Mouse (Mus musculus): Measurements from ENCODE around the gene Stmn1.
A peak's percentile ranks its signal among the peaks of the same experiment; 100 is the strongest.

The Stmn1 gene

DNA sequence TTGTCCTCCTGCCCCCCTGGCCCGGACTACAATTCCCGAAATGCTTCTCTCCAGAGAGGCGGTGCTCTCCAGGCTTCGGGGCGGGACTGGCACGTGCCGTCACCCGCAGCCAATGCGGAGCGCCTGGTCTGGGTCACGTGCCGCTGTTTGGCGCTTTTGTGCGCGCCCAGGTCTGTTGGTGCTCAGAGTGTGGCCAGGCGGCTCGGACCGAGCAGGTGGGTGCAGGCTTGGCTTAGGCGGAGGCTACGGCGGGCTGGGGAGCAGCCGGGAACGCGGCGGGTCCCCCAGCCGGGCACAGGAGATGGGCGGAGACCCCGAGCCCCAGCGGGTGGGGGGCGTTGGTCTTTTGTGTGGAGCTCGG, at the start of gene Stmn1:
Gene Stmn1, plus strand, starts transcription at position 106 of the 361 bp plus-strand sequence.
- peak; percentile 96 for DNase-seq (ENCODE audit: low spot score in 2 of 2)

DNA sequence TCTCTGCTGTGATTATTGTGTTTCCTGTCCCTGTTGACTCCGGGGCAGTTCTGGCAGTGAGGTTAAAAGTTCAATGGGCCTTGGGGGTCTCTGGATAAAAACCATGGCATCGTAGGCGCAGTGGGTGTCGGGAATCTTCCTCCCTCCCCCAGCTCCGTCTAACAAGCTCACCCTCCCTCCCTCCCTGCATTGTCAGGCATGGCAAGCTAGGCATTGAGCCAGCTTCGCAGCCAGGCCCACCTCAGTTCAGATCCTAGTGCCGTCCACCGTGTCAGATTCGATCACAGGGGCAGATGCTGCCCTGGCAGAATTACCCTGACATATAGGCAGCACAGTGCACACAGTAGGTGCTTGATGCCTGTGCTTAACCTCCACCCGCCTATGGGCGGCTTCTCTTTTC, 46.1 kb upstream of the Stmn1 start:
- DNase-seq (ENCODE audit: low spot score in 2 of 2): no peak

- no peak for DNase-seq (ENCODE audit: low spot score in 2 of 2)
These were observed 44.2 kb upstream of the Stmn1 start for GRCm38 (mm10) chr4:134423949-134424348.

- DNase-seq (ENCODE audit: low spot score in 2 of 2): no peak
These were observed 43.0 kb upstream of the Stmn1 start for GRCm38 (mm10) chr4:134425088-134425487.

GRCm38 (mm10) chr4:134430381-134431004, 37.6 kb upstream of the Stmn1 start:
- no peak for DNase-seq (ENCODE audit: low spot score in 2 of 2)

DNA sequence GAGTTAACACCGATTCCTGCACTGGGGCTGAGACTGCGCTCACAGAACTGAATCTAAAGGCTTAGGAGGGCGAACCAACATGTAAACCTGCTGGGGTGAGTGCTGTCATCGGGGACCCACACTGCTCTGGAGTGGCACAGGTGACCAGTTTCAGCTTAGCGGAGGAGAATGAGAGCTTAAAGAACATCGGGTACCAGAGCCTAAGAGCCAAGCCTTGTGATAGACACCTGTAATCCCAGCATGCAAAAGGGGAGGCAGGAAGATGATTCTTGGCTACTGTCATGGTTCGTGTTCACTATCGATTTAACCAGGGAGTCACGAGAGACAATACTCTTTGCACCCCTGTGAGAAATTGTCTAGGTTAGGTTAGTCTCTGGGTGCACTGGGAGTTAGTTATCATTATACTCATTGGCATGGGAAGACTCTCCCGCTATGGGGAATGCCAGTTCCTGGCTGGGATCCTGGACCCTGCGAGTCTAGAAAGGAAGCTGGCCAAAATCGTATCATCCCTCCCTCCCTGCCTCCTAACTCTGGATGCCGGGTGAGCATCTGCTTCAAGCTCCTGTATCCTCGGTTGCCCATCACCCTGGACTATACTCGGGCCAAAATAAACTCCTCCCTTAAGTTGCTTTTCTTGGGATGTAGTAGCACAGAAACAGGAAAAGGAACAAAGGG, 35.3 kb upstream of the Stmn1 start:
- DNase-seq (ENCODE audit: low spot score in 2 of 2): no peak

DNA sequence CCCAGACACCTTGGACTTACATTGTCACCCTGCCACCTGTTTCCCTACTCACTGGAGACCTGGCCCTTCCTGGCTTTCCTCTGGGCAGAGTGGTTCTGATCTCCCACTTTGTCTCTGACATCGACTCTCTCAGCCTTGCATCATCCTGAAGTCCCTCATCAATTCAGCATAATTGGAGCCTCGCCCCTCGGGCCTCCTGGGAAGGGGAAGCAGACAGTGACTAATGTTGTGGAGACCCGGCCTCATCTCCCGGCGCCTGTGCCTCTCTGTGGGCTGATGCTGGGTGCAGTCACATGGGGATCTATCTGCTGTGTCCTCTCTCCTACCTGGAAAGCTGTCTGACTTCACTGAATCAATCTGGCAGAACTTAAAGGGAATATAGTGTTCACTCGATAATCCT, 31.9 kb upstream of the Stmn1 start:
- no peak for DNase-seq (ENCODE audit: low spot score in 2 of 2)

- no peak for DNase-seq (ENCODE audit: low spot score in 2 of 2)
These were observed 31.5 kb upstream of the Stmn1 start for GRCm38 (mm10) chr4:134436659-134437058.

DNA sequence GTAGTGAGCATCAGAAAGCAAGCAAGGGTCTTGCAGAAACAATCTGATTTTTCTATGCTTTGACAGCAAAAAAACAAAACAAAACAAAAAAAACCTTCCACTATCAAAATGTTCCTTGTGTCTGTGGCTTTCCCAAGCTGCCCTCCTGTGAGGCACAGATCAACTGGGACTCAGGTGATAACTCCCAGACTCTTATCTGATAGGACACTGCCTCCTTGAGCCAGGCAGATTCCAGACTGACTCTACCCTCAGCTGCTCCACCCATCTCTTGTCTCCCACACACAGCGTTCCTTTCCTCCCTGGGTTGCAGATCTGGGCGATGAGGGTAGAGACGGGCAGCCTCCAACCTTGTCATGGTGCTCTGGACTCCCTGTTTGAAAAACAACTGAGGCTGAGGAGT, 29.0 kb upstream of the Stmn1 start:
- no peak for DNase-seq (ENCODE audit: low spot score in 2 of 2)

GRCm38 (mm10) chr4:134439919-134440318, 28.2 kb upstream of the Stmn1 start:
- DNase-seq (ENCODE audit: low spot score in 2 of 2): no peak

DNA sequence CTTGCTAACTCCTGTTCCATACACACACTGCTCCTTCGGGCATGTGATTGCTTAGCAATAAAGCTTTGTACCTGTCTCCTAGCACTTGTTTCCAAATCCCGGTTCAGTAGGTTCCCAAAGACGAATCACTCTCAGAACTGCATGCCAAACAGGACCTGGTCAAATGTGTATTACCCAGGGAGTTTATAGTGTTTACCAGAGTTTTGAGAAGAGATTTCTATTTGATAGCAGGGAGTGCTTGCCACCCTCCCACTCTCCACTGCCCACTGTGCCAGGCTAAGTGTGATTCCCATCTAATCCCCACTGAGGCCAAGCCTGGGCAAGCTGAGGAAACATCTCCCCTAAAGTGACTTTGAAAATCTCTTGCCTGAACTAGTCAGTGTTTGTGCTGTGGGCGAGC, 25.9 kb upstream of the Stmn1 start:
- no peak for DNase-seq (ENCODE audit: low spot score in 2 of 2)

DNA sequence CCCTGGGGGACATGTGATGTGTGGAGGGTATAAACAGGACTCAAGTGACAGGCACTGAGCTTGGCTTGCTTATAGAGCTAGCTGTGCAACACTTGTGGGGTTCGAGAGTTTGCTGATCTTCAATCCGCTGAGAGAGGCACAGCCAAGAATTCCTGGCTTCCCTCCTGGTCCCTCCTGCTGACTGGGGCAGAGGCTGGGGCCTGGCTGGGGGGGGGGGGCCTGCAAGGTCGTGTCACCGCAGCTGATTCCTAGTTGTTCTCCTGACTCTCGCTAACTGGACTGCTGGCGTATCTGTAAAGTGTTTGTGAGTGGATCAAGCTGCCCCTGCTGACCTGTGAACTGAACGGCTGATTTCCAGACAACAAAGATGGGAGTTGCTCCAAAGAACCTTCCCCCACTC, 24.5 kb upstream of the Stmn1 start:
- DNase-seq (ENCODE audit: low spot score in 2 of 2): no peak

DNA sequence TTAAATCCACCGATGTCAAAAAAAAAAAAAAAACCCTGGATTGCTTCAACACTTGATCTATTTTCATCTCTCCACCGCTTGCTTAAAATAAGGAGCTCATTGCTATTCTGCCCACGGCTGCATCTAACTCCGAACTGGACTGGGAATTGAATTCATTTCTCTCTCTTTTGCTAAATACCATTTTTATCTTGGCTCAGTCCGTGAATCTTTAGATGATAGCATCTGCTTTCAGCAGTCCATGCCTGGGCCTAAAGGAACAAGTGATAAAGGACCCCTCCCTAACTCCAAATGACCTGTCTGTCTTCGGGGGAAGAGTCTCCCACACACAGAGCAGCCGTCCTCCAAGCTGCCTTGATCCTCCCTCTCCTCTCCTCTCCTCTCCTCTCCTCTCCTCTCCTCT, 23.2 kb upstream of the Stmn1 start:
- no peak for DNase-seq (ENCODE audit: low spot score in 2 of 2)

DNA sequence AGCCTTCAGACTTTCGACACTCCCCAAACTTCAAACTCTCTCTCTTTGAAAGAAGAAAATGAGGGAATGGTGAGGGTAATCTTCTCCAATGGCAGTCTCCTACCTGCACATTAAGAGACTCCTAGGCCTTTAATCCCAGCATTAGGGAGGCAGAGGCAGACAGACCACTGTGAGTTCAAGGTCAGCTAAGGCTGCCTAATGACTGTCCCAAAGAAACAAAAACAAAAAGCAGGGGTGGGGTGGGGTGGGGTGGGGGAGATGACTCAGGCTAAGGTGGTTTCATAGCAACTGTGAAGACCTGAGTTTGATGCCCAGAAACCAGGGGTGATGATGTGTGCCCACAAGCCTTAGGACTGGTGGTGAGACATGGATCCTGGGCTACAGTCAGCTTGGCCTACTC, 22.6 kb upstream of the Stmn1 start:
- no peak for DNase-seq (ENCODE audit: low spot score in 2 of 2)

DNA sequence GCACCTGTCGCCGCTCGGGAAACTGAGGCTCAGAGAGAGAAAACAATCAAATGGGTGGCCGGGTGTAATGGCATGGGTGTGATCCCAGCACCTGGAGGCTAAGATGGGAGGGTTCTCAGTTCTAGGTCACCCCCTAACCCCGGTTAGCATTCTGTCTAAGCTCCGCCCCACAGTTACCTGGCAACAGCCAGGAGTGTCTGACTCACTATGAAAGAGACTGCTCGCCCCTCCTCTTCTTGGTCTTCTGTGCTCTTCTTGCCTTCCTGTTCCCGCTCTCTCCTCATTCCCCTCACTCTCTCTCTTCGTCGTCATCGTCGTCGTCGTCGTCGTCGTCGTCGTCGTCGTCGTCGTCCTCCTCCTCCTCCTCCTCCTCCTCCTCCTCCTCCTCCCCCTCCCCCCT, 20.2 kb upstream of the Stmn1 start:
- no peak for DNase-seq (ENCODE audit: low spot score in 2 of 2)

DNA sequence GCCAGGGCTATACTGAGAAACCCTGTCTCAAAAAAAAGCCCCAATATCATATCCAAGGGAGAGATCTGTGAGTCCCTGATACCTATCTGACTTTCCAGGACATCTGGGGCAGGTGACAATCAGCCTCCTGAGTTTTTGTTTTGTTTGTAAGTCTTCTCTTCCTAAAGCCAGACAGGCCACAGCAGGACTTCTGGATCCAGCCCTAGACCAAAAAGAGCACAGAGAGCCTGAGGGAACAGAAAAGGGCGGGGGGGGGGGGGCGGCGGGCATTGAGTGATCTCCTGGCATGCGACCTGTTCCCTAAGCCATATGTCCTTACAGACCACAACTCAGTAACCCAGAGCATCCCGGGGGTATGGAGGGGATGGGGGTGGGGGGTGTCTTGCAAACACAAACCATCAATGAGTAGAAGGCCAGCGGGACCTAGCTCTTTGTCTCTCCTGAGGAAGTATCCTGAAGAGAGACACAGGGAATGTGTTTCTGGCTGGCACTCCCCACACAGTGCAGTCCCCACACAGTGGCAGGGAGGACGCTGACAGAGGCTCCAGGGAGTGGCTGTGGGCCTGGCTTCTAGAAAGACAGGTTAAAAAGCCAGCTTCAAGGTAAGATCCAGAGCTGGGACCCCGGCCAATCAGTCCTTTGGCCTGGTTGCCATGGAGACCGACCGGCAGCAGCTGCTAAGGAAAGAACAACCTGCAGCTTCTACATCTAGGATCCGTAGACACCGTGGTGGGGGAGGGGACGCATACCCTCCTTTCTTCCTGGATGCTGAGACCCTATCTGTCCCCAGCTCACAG, 18.3 kb upstream of the Stmn1 start:
- no peak for DNase-seq (ENCODE audit: low spot score in 2 of 2)

DNA sequence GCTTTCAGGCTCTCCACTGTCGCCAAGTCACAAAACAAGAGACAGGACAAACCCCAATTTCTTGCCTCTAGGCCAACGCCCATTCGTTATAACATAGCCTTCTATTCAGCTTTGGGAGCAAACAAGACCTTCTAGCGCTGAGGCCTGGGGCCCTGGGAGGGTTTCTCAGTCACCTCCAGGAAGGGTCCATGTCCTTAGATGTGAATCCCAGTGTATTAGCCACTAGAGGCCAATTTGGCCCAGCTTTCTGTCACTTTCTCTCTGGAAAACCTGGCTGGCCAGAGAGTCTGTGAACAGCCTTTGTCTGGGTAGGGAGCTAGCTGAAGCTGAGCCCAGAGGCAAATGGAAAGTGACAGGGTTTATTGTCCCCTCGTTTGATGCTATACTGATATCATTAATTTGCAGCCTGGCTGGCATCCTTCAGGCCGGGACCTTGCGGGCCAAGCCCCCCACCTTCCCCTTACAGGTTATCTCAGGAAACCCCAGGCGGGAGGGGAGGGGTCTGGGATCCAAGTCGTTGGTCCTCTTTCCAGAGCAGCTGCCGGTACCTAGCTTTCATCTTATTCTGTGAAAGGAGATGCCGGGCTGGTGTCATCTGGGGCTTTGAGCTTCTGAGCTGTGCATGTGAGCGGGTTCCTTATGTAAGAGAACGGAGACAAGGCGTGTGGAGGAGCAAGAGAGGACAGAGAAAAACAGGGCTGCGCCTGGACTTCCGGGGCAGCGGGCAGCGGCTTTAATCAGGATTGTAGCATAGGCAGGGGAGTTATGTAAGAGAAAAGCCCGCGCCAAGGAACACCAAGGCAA, 17.5 kb upstream of the Stmn1 start:
- DNase-seq (ENCODE audit: low spot score in 2 of 2): no peak

DNA sequence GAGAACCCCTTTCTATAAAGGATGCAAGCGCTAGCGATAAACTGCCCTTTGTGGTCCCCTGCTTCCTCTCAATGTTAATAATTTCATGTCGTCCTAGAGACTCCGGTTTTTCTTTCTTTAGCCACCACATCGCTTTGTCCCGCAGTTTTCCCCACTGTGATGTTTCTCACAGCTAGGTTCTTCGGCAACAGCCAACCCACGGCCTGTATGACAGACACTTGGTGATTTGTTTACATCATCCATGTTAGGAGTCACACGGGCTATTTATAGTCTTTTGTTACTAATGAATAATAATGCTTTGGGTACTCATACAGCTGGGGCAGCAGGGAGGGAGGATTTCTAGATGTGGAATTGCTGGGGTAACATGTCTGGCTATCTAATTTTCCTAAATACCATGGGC, 16.6 kb upstream of the Stmn1 start:
- no peak for DNase-seq (ENCODE audit: low spot score in 2 of 2)

- no peak for DNase-seq (ENCODE audit: low spot score in 2 of 2)
These were observed 14.3 kb upstream of the Stmn1 start for GRCm38 (mm10) chr4:134453619-134454400.

DNA sequence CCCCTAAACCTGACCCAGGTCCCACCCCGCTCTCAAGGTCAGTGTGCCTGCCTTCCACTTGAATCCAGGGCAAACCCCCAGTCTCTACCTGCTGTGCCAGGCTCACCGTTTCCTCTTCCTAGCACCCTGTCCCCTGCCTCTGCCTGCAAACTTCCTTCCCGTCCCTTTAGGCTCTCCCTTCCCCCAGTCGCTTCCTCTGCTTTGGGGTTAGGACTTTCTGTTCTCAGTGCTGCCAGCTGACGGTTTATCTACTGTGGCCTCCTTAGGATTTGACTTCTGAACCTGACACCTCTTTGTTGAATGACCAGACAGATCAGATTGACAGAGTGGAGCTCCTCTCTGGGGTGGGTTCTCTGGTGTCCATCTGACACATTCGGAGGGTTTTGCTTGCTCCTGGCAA, 12.8 kb upstream of the Stmn1 start:
- peak in 1 of 2 experiments; percentile 5 for DNase-seq (ENCODE audit: low spot score in 2 of 2)

GRCm38 (mm10) chr4:134457130-134457825, 10.8 kb upstream of the Stmn1 start:
- no peak for DNase-seq (ENCODE audit: low spot score in 2 of 2)

Measured in spleen, postnatal 36 days (tissue).